Mouse (Mus musculus) inflammation-experienced regulatory T-cells (primary cell): ENCODE results near the gene Pcx. TPM values are rescaled to one million over a fixed set of nuclear protein-coding genes. Genes with fewer than 3 reads are reported as not detected.

Source experiments
- polyA plus RNA-seq, 2 experiments: library from polyadenylated mRNA; unstranded; fragments of 100-300 nt; shearing (Covaris generic); gene quantifications; one replicate each; pipeline ENCODE4 v1.2.1; 2017

The Pcx gene
- 1 to 10 TPM; 1.6 to 2.4 TPM for polyA plus RNA-seq

DNA sequence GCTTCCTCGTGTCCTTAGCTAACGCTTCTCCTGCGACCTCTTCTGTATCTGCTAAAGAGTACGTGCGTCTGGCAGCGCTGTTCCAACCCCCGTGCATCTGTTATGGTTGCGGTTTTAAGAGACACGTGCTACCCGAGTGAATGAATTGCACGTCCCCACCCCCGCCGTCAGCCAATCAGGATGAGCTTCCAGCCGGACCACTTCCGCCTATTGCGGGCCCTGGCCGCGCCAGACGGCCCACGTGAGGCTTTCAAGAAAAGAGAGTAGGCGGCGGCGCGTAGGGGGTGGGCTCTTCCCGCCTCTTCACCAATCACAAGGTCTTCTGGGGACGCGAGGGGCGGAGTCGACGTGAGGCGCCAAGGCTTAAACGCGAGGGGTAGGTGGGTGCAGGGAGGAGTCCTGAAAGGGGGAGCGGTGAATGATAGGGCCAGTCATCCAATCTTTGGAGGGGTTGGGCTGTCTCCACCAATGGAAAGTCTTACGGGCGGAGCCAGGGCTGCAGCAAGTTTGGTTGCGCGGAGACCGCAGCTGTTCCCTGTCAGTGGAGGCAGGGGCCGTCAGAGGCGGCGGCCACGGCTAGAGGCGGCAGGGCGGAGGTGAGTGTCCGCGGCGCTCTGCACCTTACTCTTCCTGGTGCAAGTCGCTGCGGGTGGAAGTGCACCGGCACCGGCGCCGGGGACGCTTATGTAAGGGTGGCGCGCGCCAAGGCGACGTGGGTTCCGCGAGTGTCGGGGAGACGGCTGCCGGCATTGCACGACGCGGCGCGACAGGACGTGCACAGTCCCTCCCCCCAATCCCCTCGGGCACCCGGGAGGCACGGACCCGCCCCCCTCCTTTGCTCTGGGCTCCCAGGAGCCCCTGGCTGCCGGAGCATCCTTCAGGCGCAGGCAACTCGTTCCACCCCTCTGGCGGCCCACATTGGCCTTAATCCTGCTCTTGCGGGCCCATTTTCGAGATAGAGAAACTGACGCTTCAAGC is at the start of gene Pcx:
Gene Pcx (plus strand): TSS at position 487 of the 978 bp plus-strand sequence.

DNA sequence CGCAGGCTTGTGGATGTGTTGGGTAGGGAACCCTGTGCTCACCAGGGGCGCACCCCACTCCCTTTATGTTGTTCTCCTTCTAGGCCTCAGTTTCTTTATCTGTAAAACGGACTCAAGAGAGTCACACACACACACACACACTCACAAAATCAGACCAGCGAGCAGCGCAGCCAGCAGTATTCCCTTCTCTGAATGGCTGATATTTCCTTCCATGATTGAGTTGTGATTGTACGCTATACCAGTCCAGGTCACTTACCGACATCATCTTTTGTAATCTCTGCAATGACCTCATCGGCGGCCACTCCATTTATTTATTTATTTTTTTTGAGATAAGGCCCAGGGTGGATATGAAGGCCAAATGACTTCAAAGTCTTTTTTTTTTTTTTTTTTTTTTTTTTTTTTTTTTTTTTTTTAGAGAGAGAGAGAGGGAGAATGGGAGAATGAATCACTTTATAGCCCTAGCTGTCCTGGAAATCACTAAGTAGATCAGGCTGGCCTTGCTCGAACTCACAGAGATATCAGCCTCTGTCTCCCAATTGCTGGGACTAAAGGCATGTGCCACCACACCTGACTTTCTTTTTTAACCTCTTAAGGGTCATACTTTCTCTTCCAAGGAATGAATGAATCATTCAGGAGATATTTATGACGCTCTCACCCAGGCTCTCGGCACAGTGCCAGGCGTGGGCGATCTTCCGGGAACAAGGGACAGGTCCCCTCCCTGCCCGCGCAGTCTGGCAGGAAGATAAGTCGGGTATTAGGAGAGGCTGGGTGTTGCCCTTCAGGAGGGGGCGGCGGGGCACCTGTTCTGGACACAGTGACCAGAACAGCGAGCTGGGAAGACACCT is 32.7 kb upstream of the Pcx start, which contains the start of gene Syt12:
Gene Syt12 (minus strand): TSS at position 103 of the 845 bp plus-strand sequence.

DNA sequence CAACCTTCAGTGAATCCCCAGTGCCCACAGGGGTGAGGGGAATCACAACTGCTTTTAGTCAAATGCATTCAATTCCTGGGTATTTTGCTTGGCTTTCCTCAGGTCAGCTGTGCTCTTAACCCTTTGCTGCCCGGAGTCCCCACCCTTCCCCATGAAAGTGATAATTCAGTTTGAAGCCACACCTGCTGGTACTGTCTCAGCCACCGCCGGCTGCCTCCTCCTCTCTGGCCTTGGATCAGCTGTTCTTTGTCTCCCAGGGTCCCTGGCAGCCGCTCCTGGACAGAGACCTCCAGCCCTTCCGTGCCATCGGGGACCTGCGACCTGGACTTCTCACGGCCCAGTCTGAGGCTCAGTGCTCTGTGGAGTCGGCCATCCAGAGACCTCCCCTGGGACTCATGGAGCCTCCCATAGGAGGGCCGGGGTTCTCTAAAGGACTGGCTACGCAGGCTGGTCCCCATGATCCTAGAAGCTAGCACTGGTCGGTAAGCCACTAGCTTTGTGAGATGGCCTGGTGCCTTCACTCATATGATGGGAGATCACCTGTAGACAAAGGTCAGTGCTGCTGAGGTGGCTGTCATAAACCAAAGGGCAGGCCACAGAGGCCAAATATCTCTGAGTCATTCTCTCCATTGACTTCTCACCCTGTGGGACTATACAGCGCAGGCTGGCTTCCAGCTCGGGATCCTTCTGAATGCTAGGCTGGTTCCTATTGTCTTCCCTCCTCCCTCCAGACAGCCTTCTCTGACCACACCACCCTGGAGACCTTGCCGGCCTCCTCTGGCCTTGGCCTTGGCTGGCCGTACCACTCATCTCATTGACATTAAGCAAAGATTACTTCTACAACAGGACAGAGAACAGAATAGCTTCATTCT is 12.0 kb upstream of the Pcx start, which contains the start of gene 2010003K11Rik:
Gene 2010003K11Rik (minus strand): TSS at position 522 of the 872 bp plus-strand sequence.

DNA sequence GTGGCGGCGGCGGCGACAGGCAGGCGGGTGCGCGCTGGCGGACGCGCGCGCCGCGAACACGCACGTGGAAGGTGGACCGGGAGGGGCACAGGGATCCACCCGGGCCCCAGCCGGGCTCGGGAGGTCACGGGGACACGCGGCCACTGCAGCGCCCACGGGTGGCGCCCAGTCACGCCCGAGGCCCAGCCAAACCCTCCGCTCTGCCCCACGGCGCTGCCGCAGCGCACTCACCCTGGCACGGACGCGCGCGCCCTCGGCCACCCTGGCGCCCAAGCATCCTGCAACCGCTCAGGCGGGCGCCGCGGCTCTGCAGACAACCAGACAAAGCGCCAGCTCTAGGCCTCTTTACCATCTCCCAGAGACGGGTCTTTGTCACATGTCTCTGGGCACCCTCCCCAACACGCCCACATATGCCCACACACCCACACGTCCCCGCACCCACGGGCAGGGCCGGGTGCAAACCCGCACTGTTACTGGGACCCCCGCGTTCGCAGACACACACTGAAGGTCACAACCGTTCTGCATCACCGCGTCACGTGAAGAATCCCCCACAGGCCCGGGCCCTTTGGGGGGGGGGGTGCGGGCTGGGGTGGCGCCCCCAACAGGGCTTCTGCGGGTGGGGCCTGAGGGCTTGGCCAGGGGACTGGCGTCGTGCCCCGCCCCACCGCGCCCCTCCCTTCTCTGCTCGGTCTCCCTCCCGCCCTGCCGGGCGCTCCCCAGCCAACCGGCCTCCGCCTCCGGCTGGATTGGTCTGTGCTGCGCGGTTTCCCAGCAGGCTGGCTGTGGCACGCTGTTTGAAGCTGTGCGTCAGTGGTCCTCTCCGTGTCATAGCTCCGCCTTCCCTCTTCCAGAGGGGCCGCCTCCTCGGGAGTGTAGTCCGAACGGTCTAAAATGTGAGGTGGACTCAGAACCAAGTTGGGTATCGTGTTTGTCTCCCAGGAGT is 105.2 kb downstream of the Pcx start, which contains the start of gene Lrfn4:
Gene Lrfn4 (minus strand): TSS at position 517 of the 943 bp plus-strand sequence.

DNA sequence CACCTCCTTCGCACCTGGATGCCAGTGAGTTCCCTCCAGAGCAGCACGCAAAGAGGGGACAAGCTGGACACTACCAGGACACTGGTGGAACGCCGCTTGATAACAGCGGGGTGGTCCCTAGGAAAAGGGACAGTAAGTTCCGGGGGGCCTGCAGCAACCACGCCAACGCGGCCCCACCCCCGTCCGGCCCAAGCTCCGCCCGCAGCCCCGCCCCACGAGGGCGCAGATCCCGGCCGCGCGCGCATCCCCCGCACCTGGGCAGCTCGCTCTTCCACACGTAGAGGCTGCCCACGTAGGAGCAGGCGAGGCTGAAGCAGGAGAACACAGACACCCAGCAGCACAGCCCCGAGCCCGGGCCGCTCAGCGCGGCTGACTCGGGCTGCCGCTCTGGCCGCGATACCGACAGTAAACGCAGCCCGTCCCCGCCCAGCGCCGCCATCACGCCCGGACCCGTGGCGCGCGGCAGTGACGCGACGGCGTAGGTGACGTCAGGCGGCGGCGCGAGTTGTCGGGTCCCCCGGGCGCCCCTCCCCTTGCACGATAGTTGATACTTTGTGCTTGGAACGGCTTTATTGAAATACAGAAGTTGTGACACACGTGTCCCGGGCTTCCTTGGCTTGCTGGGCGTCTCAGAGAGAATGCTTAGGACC is 115.0 kb downstream of the Pcx start, which contains the start of gene Rce1:
Gene Rce1 (minus strand): TSS at position 463 of the 650 bp plus-strand sequence.

Other genes starting within 250 kb of the Pcx start
- under 1 TPM; 0.23 to 0.65 TPM for gene Ssh3, start 241.3 kb upstream of the Pcx start, polyA plus RNA-seq
- 1 to 10 TPM; 5.6 to 7.5 TPM for gene Ankrd13d, start 227.3 kb upstream of the Pcx start, polyA plus RNA-seq
- gene Grk2, start 204.2 kb upstream of the Pcx start, polyA plus RNA-seq = 100 to 1,000 TPM; 240 to 286 TPM
- 10 to 100 TPM; 66.7 to 84.1 TPM for gene Kdm2a, start 112.2 kb upstream of the Pcx start, polyA plus RNA-seq
- 1 to 10 TPM; 1.9 to 9.8 TPM for gene Rhod, start 71.0 kb upstream of the Pcx start, polyA plus RNA-seq
- gene Syt12, start 33.0 kb upstream of the Pcx start, polyA plus RNA-seq = 1 to 10 TPM in 1 of 2 experiments, under 1 TPM in 1; 0.12 to 2.6 TPM
- not detected for gene 2010003K11Rik, start 11.9 kb upstream of the Pcx start, polyA plus RNA-seq
- 1 to 10 TPM in 1 of 2 experiments, under 1 TPM in 1; 0.60 to 1.4 TPM for gene Lrfn4, start 105.2 kb downstream of the Pcx start, polyA plus RNA-seq
- 10 to 100 TPM; 65.2 to 76.6 TPM for gene Rce1, start 115.2 kb downstream of the Pcx start, polyA plus RNA-seq
- 1 to 10 TPM; 1.8 to 4.5 TPM for gene Gm960, start 188.2 kb downstream of the Pcx start, polyA plus RNA-seq
- gene Sptbn2, start 200.7 kb downstream of the Pcx start, polyA plus RNA-seq = under 1 TPM; 0.40 to 0.84 TPM
- 10 to 100 TPM; 40.8 to 47.0 TPM for gene Rbm4b, start 246.0 kb downstream of the Pcx start, polyA plus RNA-seq